Mouse (Mus musculus): Measurements from ENCODE around the gene Xrcc5. TPM values are rescaled to one million over a fixed set of nuclear protein-coding genes. Genes with fewer than 3 reads are reported as not detected.

Xrcc5 gene
- polyA plus RNA-seq, 1 experiment from 2014 or later = 33.4 TPM

GRCm38 (mm10) chr1:72288527-72289150 is 18.6 kb upstream of the Xrcc5 start:
- Histone ChIP-seq H3K9me3 (replicated peaks; ENCODE audit: control insufficient read depth, low read length) (no peaks in the 10 kb centered on the region), H3K27ac (ENCODE audit: low read depth, low read length) (no peak overlapping the region), H3K27me3 (replicated peaks; ENCODE audit: control insufficient read depth, insufficient read depth, low read length) (no peaks in the 10 kb centered on the region), H3K4me2 (ENCODE audit: low read length) (no peak overlapping the region), H3K9ac (ENCODE audit: low read length) (no peak overlapping the region), H3K4me3 (ENCODE audit: low read depth, low read length) (no peak overlapping the region), H3K36me3 (ENCODE audit: control insufficient read depth, insufficient read depth, low read length) (0 out of 2 replicates have a peak, but pooled peaks cover 3% of the 10 kb centered on the region), H3K4me1 (ENCODE audit: control insufficient read depth, insufficient read depth, low read length) (peaks cover 18% of the 10 kb centered on the region)
- DNase-seq (ENCODE audit: low spot score) (no peak), ATAC-seq (no peak)
- WGBS = 89% methylated on average over 4 of the region's 4 CpGs

- DNase-seq (ENCODE audit: low spot score) (no peak), ATAC-seq (no peak)
- Histone ChIP-seq H3K36me3 (ENCODE audit: control insufficient read depth, insufficient read depth, low read length) (peaks cover 8% of the 10 kb centered on the region; the same call in 1 of the 2 replicates), H3K27ac (ENCODE audit: low read depth, low read length) (no peak overlapping the region), H3K4me3 (ENCODE audit: low read depth, low read length) (no peak overlapping the region), H3K9ac (ENCODE audit: low read length) (no peak overlapping the region), H3K4me2 (ENCODE audit: low read length) (no peak overlapping the region), H3K9me3 (replicated peaks; ENCODE audit: control insufficient read depth, low read length) (no peaks in the 10 kb centered on the region), H3K27me3 (replicated peaks; ENCODE audit: control insufficient read depth, insufficient read depth, low read length) (no peaks in the 10 kb centered on the region), H3K4me1 (ENCODE audit: control insufficient read depth, insufficient read depth, low read length) (peaks cover 13% of the 10 kb centered on the region)
- over 99% methylated on average over 4 of the region's 4 CpGs for WGBS
These were observed 16.3 kb upstream of the Xrcc5 start for GRCm38 (mm10) chr1:72290896-72291295.

- H3K9me3 ChIP-seq (replicated peaks; ENCODE audit: control insufficient read depth, low read length) = no peaks in the 10 kb centered on the region
- 98% methylated on average over 4 of the region's 4 CpGs for WGBS
- H3K36me3 ChIP-seq (ENCODE audit: control insufficient read depth, insufficient read depth, low read length) = peaks cover 8% of the 10 kb centered on the region; the same call in 1 of the 2 replicates
- H3K9ac ChIP-seq (ENCODE audit: low read length) = no peak overlapping the region
- H3K4me1 ChIP-seq (ENCODE audit: control insufficient read depth, insufficient read depth, low read length) = peaks cover 12% of the 10 kb centered on the region
- H3K4me2 ChIP-seq (ENCODE audit: low read length) = no peak overlapping the region
- H3K27me3 ChIP-seq (replicated peaks; ENCODE audit: control insufficient read depth, insufficient read depth, low read length) = no peaks in the 10 kb centered on the region
- no peak overlapping the region for H3K27ac ChIP-seq (ENCODE audit: low read depth, low read length)
- DNase-seq (ENCODE audit: low spot score) (no peak), ATAC-seq (no peak)
- no peak overlapping the region for H3K4me3 ChIP-seq (ENCODE audit: low read depth, low read length)
These were observed 15.8 kb upstream of the Xrcc5 start for GRCm38 (mm10) chr1:72291421-72291820.

- Histone ChIP-seq H3K9ac (ENCODE audit: low read length) (no peak overlapping the region), H3K9me3 (replicated peaks; ENCODE audit: control insufficient read depth, low read length) (no peaks in the 10 kb centered on the region), H3K36me3 (ENCODE audit: control insufficient read depth, insufficient read depth, low read length) (peaks cover 8% of the 10 kb centered on the region; the same call in 1 of the 2 replicates), H3K4me2 (ENCODE audit: low read length) (no peak overlapping the region), H3K27ac (ENCODE audit: low read depth, low read length) (no peak overlapping the region), H3K4me3 (ENCODE audit: low read depth, low read length) (no peak overlapping the region), H3K27me3 (replicated peaks; ENCODE audit: control insufficient read depth, insufficient read depth, low read length) (no peaks in the 10 kb centered on the region), H3K4me1 (ENCODE audit: control insufficient read depth, insufficient read depth, low read length) (peaks cover 8% of the 10 kb centered on the region)
- ATAC-seq (no peak), DNase-seq (ENCODE audit: low spot score) (no peak)
- WGBS = 85% methylated on average over 2 of the region's 2 CpGs
These were observed 15.3 kb upstream of the Xrcc5 start for GRCm38 (mm10) chr1:72291925-72292324.

- Histone ChIP-seq H3K27ac (ENCODE audit: low read depth, low read length) (no peak overlapping the region), H3K9ac (ENCODE audit: low read length) (no peak overlapping the region), H3K4me2 (ENCODE audit: low read length) (no peak overlapping the region), H3K4me1 (ENCODE audit: control insufficient read depth, insufficient read depth, low read length) (no peaks in the 10 kb centered on the region), H3K36me3 (ENCODE audit: control insufficient read depth, insufficient read depth, low read length) (peaks cover 8% of the 10 kb centered on the region; the same call in 1 of the 2 replicates), H3K27me3 (replicated peaks; ENCODE audit: control insufficient read depth, insufficient read depth, low read length) (no peaks in the 10 kb centered on the region), H3K4me3 (ENCODE audit: low read depth, low read length) (no peak overlapping the region), H3K9me3 (replicated peaks; ENCODE audit: control insufficient read depth, low read length) (no peaks in the 10 kb centered on the region)
- DNase-seq (ENCODE audit: low spot score) = no peak
- 67% methylated on average over 4 of the region's 4 CpGs for WGBS
- no peak for ATAC-seq
These were observed 13.2 kb upstream of the Xrcc5 start for GRCm38 (mm10) chr1:72293869-72294663.

- Histone ChIP-seq H3K4me3 (ENCODE audit: low read depth, low read length) (no peak overlapping the region), H3K27ac (ENCODE audit: low read depth, low read length) (no peak overlapping the region), H3K27me3 (replicated peaks; ENCODE audit: control insufficient read depth, insufficient read depth, low read length) (no peaks in the 10 kb centered on the region), H3K4me1 (ENCODE audit: control insufficient read depth, insufficient read depth, low read length) (no peaks in the 10 kb centered on the region), H3K9ac (ENCODE audit: low read length) (no peak overlapping the region), H3K36me3 (ENCODE audit: control insufficient read depth, insufficient read depth, low read length) (peaks cover 13% of the 10 kb centered on the region), H3K9me3 (replicated peaks; ENCODE audit: control insufficient read depth, low read length) (no peaks in the 10 kb centered on the region), H3K4me2 (ENCODE audit: low read length) (no peak overlapping the region)
- WGBS = 92% methylated on average over 8 of the region's 8 CpGs
- ATAC-seq (no peak), DNase-seq (ENCODE audit: low spot score) (no peak)
These were observed 11.5 kb upstream of the Xrcc5 start for GRCm38 (mm10) chr1:72295746-72296145.

GRCm38 (mm10) chr1:72301845-72302244 is 5.4 kb upstream of the Xrcc5 start:
- Histone ChIP-seq H3K36me3 (ENCODE audit: control insufficient read depth, insufficient read depth, low read length) (peaks cover 13% of the 10 kb centered on the region), H3K4me2 (ENCODE audit: low read length) (no peak overlapping the region), H3K27ac (ENCODE audit: low read depth, low read length) (no peak overlapping the region), H3K9me3 (replicated peaks; ENCODE audit: control insufficient read depth, low read length) (no peaks in the 10 kb centered on the region), H3K4me3 (ENCODE audit: low read depth, low read length) (no peak overlapping the region), H3K9ac (ENCODE audit: low read length) (no peak overlapping the region), H3K27me3 (replicated peaks; ENCODE audit: control insufficient read depth, insufficient read depth, low read length) (no peaks in the 10 kb centered on the region), H3K4me1 (ENCODE audit: control insufficient read depth, insufficient read depth, low read length) (0 out of 2 replicates have a peak, but pooled peaks cover 3% of the 10 kb centered on the region)
- 93% methylated on average over 1 of the region's 1 CpGs for WGBS
- ATAC-seq (no peak), DNase-seq (ENCODE audit: low spot score) (no peak)

- WGBS = 32% methylated on average over 3 of the region's 3 CpGs
- no peak overlapping the region for H3K27ac ChIP-seq (ENCODE audit: low read depth, low read length)
- H3K9me3 ChIP-seq (replicated peaks; ENCODE audit: control insufficient read depth, low read length) = no peaks in the 10 kb centered on the region
- no peak for ATAC-seq
- 0 out of 2 replicates have a peak, but pooled peaks cover 3% of the 10 kb centered on the region for H3K4me1 ChIP-seq (ENCODE audit: control insufficient read depth, insufficient read depth, low read length)
- H3K36me3 ChIP-seq (ENCODE audit: control insufficient read depth, insufficient read depth, low read length) = 0 out of 2 replicates have a peak, but pooled peaks cover 3% of the 10 kb centered on the region
- no peak overlapping the region for H3K4me3 ChIP-seq (ENCODE audit: low read depth, low read length)
- H3K4me2 ChIP-seq (ENCODE audit: low read length) = peak overlapping the region; percentile 55
- H3K9ac ChIP-seq (ENCODE audit: low read length) = no peak overlapping the region
- H3K27me3 ChIP-seq (replicated peaks; ENCODE audit: control insufficient read depth, insufficient read depth, low read length) = no peaks in the 10 kb centered on the region
- DNase-seq (ENCODE audit: low spot score) = peak; percentile 10
These were observed 980 bp upstream of the Xrcc5 start for GRCm38 (mm10) chr1:72306241-72306640.
